Mouse (Mus musculus): Measurements from ENCODE around the gene Fgfr2.
A peak's percentile ranks its signal among the peaks of the same experiment; 100 is the strongest.

Fgfr2 gene

GRCm38 (mm10) chr7:132856083-132856482 lies 267.1 kb downstream of the Fgfr2 start:
- Histone ChIP-seq H3K27me3 (ENCODE audit: insufficient read depth, low read length) (no peaks in the 10 kb centered on the region), H3K9me3 (ENCODE audit: low read length) (no peaks in the 10 kb centered on the region), H3K36me3 (ENCODE audit: insufficient read depth, low read length) (no peaks in the 10 kb centered on the region), H3K4me1 (replicated peaks; ENCODE audit: low read depth, low read length) (peaks cover 26% of the 10 kb centered on the region), H3K4me3 (replicated peaks; ENCODE audit: low read length) (no peak overlapping the region)
- TF ChIP-seq CTCF (conservative IDR thresholded peaks at IDR 0.05; ENCODE audit: low read length) = no peak
- no peak for TF ChIP-seq POU5F1 (IDR thresholded peaks at IDR 0.05; ENCODE audit: borderline replicate concordance, low read length)
- TF ChIP-seq NANOG (IDR thresholded peaks at IDR 0.05; ENCODE audit: borderline replicate concordance, low read length) = no peak

- H3K36me3 ChIP-seq (ENCODE audit: insufficient read depth, low read length) = peaks cover 13% of the 10 kb centered on the region
- H3K9me3 ChIP-seq (ENCODE audit: low read length) = no peaks in the 10 kb centered on the region
- no peaks in the 10 kb centered on the region for H3K27me3 ChIP-seq (ENCODE audit: insufficient read depth, low read length)
- no peak overlapping the region for H3K4me3 ChIP-seq (replicated peaks; ENCODE audit: low read length)
- H3K4me1 ChIP-seq (replicated peaks; ENCODE audit: low read depth, low read length) = peaks cover 16% of the 10 kb centered on the region
- TF ChIP-seq NANOG (IDR thresholded peaks at IDR 0.05; ENCODE audit: borderline replicate concordance, low read length) = no peak
- TF ChIP-seq POU5F1 (IDR thresholded peaks at IDR 0.05; ENCODE audit: borderline replicate concordance, low read length) = no peak
- TF ChIP-seq CTCF (conservative IDR thresholded peaks at IDR 0.05; ENCODE audit: low read length) = no peak
Measured at GRCm38 (mm10) chr7:132853946-132854345, 269.2 kb downstream of the Fgfr2 start.

- H3K27me3 ChIP-seq (ENCODE audit: insufficient read depth, low read length) = no peaks in the 10 kb centered on the region
- peaks cover 19% of the 10 kb centered on the region for H3K36me3 ChIP-seq (ENCODE audit: insufficient read depth, low read length)
- H3K4me3 ChIP-seq (replicated peaks; ENCODE audit: low read length) = no peak overlapping the region
- no peaks in the 10 kb centered on the region for H3K9me3 ChIP-seq (ENCODE audit: low read length)
- H3K4me1 ChIP-seq (replicated peaks; ENCODE audit: low read depth, low read length) = peaks cover 12% of the 10 kb centered on the region
- TF ChIP-seq CTCF (conservative IDR thresholded peaks at IDR 0.05; ENCODE audit: low read length) = no peak
Measured at GRCm38 (mm10) chr7:132853361-132853760, 269.8 kb downstream of the Fgfr2 start.

- Histone ChIP-seq H3K27me3 (ENCODE audit: insufficient read depth, low read length) (no peaks in the 10 kb centered on the region), H3K9me3 (ENCODE audit: low read length) (no peaks in the 10 kb centered on the region), H3K36me3 (ENCODE audit: insufficient read depth, low read length) (peaks cover 29% of the 10 kb centered on the region), H3K4me1 (replicated peaks; ENCODE audit: low read depth, low read length) (peaks cover 12% of the 10 kb centered on the region), H3K4me3 (replicated peaks; ENCODE audit: low read length) (peak within 1 kb of the TSS; percentile 94)
- TF ChIP-seq POU5F1 (IDR thresholded peaks at IDR 0.05; ENCODE audit: borderline replicate concordance, low read length) = no peak
- TF ChIP-seq NANOG (IDR thresholded peaks at IDR 0.05; ENCODE audit: borderline replicate concordance, low read length) = no peak
- no peak for TF ChIP-seq CTCF (conservative IDR thresholded peaks at IDR 0.05; ENCODE audit: low read length)
Measured at GRCm38 (mm10) chr7:132852173-132852844, 270.8 kb downstream of the Fgfr2 start, which contains the start of gene Eef1akmt2. Gene Eef1akmt2 (minus strand): TSS chr7:132852673.

- H3K9me3 ChIP-seq (ENCODE audit: low read length) = no peaks in the 10 kb centered on the region
- H3K27me3 ChIP-seq (ENCODE audit: insufficient read depth, low read length) = no peaks in the 10 kb centered on the region
- H3K36me3 ChIP-seq (ENCODE audit: insufficient read depth, low read length) = peaks cover 34% of the 10 kb centered on the region
- H3K4me3 ChIP-seq (replicated peaks; ENCODE audit: low read length) = no peak overlapping the region
- TF ChIP-seq NANOG (IDR thresholded peaks at IDR 0.05; ENCODE audit: borderline replicate concordance, low read length) (no peak), CTCF (conservative IDR thresholded peaks at IDR 0.05; ENCODE audit: low read length) (no peak), POU5F1 (IDR thresholded peaks at IDR 0.05; ENCODE audit: borderline replicate concordance, low read length) (no peak)
- 0 out of 2 replicates have a peak, but pooled peaks cover 2% of the 10 kb centered on the region for H3K4me1 ChIP-seq (replicated peaks; ENCODE audit: low read depth, low read length)
Measured at GRCm38 (mm10) chr7:132843152-132843551, 280.0 kb downstream of the Fgfr2 start.

- Histone ChIP-seq H3K27me3 (ENCODE audit: insufficient read depth, low read length) (no peaks in the 10 kb centered on the region), H3K4me3 (replicated peaks; ENCODE audit: low read length) (no peak overlapping the region), H3K36me3 (ENCODE audit: insufficient read depth, low read length) (peaks cover 27% of the 10 kb centered on the region), H3K9me3 (ENCODE audit: low read length) (no peaks in the 10 kb centered on the region), H3K4me1 (replicated peaks; ENCODE audit: low read depth, low read length) (0 out of 2 replicates have a peak, but pooled peaks cover 2% of the 10 kb centered on the region)
- TF ChIP-seq CTCF (conservative IDR thresholded peaks at IDR 0.05; ENCODE audit: low read length) = no peak
- no peak for TF ChIP-seq POU5F1 (IDR thresholded peaks at IDR 0.05; ENCODE audit: borderline replicate concordance, low read length)
- no peak for TF ChIP-seq NANOG (IDR thresholded peaks at IDR 0.05; ENCODE audit: borderline replicate concordance, low read length)
Measured at GRCm38 (mm10) chr7:132842455-132842854, 280.7 kb downstream of the Fgfr2 start.

- Histone ChIP-seq H3K4me1 (replicated peaks; ENCODE audit: low read depth, low read length) (0 out of 2 replicates have a peak, but pooled peaks cover 2% of the 10 kb centered on the region), H3K4me3 (replicated peaks; ENCODE audit: low read length) (no peak overlapping the region), H3K36me3 (ENCODE audit: insufficient read depth, low read length) (peaks cover 25% of the 10 kb centered on the region), H3K9me3 (ENCODE audit: low read length) (no peaks in the 10 kb centered on the region), H3K27me3 (ENCODE audit: insufficient read depth, low read length) (no peaks in the 10 kb centered on the region)
- TF ChIP-seq CTCF (conservative IDR thresholded peaks at IDR 0.05; ENCODE audit: low read length) (no peak), POU5F1 (IDR thresholded peaks at IDR 0.05; ENCODE audit: borderline replicate concordance, low read length) (no peak), NANOG (IDR thresholded peaks at IDR 0.05; ENCODE audit: borderline replicate concordance, low read length) (no peak)
Measured at GRCm38 (mm10) chr7:132841287-132841686, 281.9 kb downstream of the Fgfr2 start.

GRCm38 (mm10) chr7:132830955-132831354 lies 292.2 kb downstream of the Fgfr2 start:
- TF ChIP-seq CTCF (conservative IDR thresholded peaks at IDR 0.05; ENCODE audit: low read length) = no peak
- TF ChIP-seq POU5F1 (IDR thresholded peaks at IDR 0.05; ENCODE audit: borderline replicate concordance, low read length) = no peak
- TF ChIP-seq NANOG (IDR thresholded peaks at IDR 0.05; ENCODE audit: borderline replicate concordance, low read length) = no peak
- peaks cover 30% of the 10 kb centered on the region for H3K9me3 ChIP-seq (ENCODE audit: low read length)
- no peak overlapping the region for H3K4me3 ChIP-seq (replicated peaks; ENCODE audit: low read length)
- peaks cover 34% of the 10 kb centered on the region for H3K36me3 ChIP-seq (ENCODE audit: insufficient read depth, low read length)
- no peaks in the 10 kb centered on the region for H3K27me3 ChIP-seq (ENCODE audit: insufficient read depth, low read length)
- no peaks in the 10 kb centered on the region for H3K4me1 ChIP-seq (replicated peaks; ENCODE audit: low read depth, low read length)

Data from E14TG2a.4 (cell line).